Mouse (Mus musculus): ENCODE results near the gene Cct8l1.

- TF ChIP-seq CTCF (IDR thresholded peaks at IDR 0.05; ENCODE audit: control insufficient read depth, insufficient read depth, low read length) (no peak), POLR2A (IDR thresholded peaks at IDR 0.05; ENCODE audit: borderline replicate concordance, control insufficient read depth, low read depth, low read length) (no peak)
Observed at GRCm38 (mm10) chr5:25475789-25476188, 40.1 kb upstream of the Cct8l1 start.

Data from bone marrow, adult 2 months (tissue).